Mouse (Mus musculus) cortical plate, adult 2 months (tissue): ENCODE results near the gene Hhipl1.

ENCODE experiments used
- CTCF ChIP-seq: fragments of 200-500 bp; IDR thresholded peaks from 2 replicates; pipeline ENCODE4 v1.5.1; 2011; ENCODE audit warnings: mild to moderate bottlenecking, control low read depth, low read length; ENCODE audit not compliant: insufficient read depth; ENCODE audit errors: extremely low read depth
- POLR2A ChIP-seq: fragments of 200-500 bp; IDR thresholded peaks from 2 replicates; pipeline ENCODE4 v1.6.1; 2011; ENCODE audit warnings: mild to moderate bottlenecking, low read length, control low read depth; ENCODE audit not compliant: insufficient read depth; ENCODE audit errors: extremely low read depth

GRCm38 (mm10) chr12:108259322-108260049 lies 46.6 kb upstream of the Hhipl1 start:
- TF ChIP-seq POLR2A = no peak
- no peak for TF ChIP-seq CTCF
